8 mouse cellular contexts compared by ENCODE assay signal in the genomic region with DNA sequence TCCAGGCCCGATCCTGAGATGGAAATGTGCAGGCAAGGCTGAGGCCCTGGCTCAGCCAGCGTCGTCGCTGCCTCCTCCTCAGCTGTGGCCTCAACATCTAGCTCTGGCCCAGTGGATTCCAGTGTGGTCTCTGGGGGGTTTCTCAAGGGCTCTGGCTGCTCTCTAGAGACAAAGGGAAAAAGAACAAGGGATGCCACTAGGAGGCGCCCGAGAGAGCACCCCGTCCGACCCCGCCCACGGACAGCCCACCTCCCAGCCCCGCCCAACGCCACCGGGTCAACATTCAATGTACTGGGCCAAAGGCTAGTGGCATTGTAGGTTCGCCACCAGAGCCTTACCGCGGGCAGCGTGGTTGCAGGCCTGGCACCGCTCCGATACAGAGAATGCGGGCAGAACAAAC. TPM values are rescaled to one million over a fixed set of nuclear protein-coding genes. Genes with fewer than 3 reads are reported as not detected.
DNase-seq lines count a peak whose midpoint lies in the region; ATAC-seq and TF ChIP-seq lines count a peak whose summit lies in the region.

No protein-coding gene starts in this region.

- no peak for TF ChIP-seq EP300 in heart, adult 2 months (IDR thresholded peaks at IDR 0.05; ENCODE audit: insufficient read depth, low read depth, low read length)

- peaks cover 43% of the 10 kb centered on the region for H3K4me1 ChIP-seq in E14TG2a.4 (replicated peaks; ENCODE audit: low read depth, low read length)
- H3K4me1 ChIP-seq in heart, adult 2 months (ENCODE audit: control insufficient read depth, insufficient read depth, low read length), result peaks cover 2% of the 10 kb centered on the region
- peaks cover 3% of the 10 kb centered on the region; the same call in 1 of the 2 replicates for H3K4me1 ChIP-seq in kidney, postnatal 0 days (replicated peaks; ENCODE audit: insufficient read depth, low read length)

- TF ChIP-seq CTCF in E14TG2a.4 (conservative IDR thresholded peaks at IDR 0.05; ENCODE audit: low read length), result peak; percentile 54
- peak; percentile 67 for TF ChIP-seq CTCF in heart, adult 2 months (IDR thresholded peaks at IDR 0.05)
- TF ChIP-seq CTCF in kidney, postnatal 0 days (IDR thresholded peaks at IDR 0.05; ENCODE audit: low read depth), result peak; percentile 68

- whole genome bisulfite sequencing in heart, adult 2 months, result 48% methylated on average over 20 of the region's 20 CpGs
- 27% methylated on average over 20 of the region's 20 CpGs for WGBS in kidney, postnatal 0 days

- intact Hi-C loops in heart, adult 2 months (cut with DNase I), result no loop called here

- no peaks in the 10 kb centered on the region for H3K9me3 ChIP-seq in E14TG2a.4 (ENCODE audit: low read length)
- no peaks in the 10 kb centered on the region for H3K9me3 ChIP-seq in kidney, postnatal 0 days (replicated peaks; ENCODE audit: low read length)

- no peak for TF ChIP-seq POLR2A in heart, adult 2 months (IDR thresholded peaks at IDR 0.05; ENCODE audit: insufficient read depth, low read depth, low read length)

- peaks cover 71% of the 10 kb centered on the region for H3K36me3 ChIP-seq in E14TG2a.4 (ENCODE audit: insufficient read depth, low read length)
- peaks cover 4% of the 10 kb centered on the region for H3K36me3 ChIP-seq in heart, adult 2 months (ENCODE audit: control insufficient read depth, insufficient read depth, low read length)
- H3K36me3 ChIP-seq in kidney, postnatal 0 days (ENCODE audit: insufficient read depth, low read length), result peaks cover 83% of the 10 kb centered on the region

- no peak overlapping the region for H3K4me2 ChIP-seq in kidney, postnatal 0 days (ENCODE audit: low read length)

- peak overlapping the region; percentile 74 for H3K4me3 ChIP-seq in E14TG2a.4 (replicated peaks; ENCODE audit: low read length)
- no peak overlapping the region for H3K4me3 ChIP-seq in heart, adult 2 months
- no peak overlapping the region for H3K4me3 ChIP-seq in kidney, postnatal 0 days (replicated peaks; ENCODE audit: low read depth, low read length)

- 0 out of 2 replicates have a peak, but pooled peaks have one; percentile 34 for ATAC-seq in kidney, postnatal 0 days (replicated peaks; ENCODE audit: low FRiP score, low read depth)
- peak; percentile 80 for ATAC-seq in megakaryocyte, adult 5-6 weeks (ENCODE audit: poor library complexity, severe bottlenecking)

- H3K27me3 ChIP-seq in E14TG2a.4 (ENCODE audit: insufficient read depth, low read length), result no peaks in the 10 kb centered on the region
- H3K27me3 ChIP-seq in heart, adult 2 months (ENCODE audit: control insufficient read depth, insufficient read depth, low read length), result no peaks in the 10 kb centered on the region
- H3K27me3 ChIP-seq in kidney, postnatal 0 days (ENCODE audit: insufficient read depth, low read length), result no peaks in the 10 kb centered on the region

- H3K9ac ChIP-seq in heart, adult 2 months (ENCODE audit: low read depth, low read length), result no peak overlapping the region
- no peak overlapping the region for H3K9ac ChIP-seq in kidney, postnatal 0 days (ENCODE audit: low read depth, low read length)

- peak; percentile 66 for DNase-seq in 416B (ENCODE audit: low read depth)
- peak; percentile 75 to 81 for DNase-seq in cerebellum, postnatal 10 days
- DNase-seq in heart, adult 2 months, result peak; percentile 64 to 67
- peak; percentile 87 for DNase-seq in kidney, postnatal 0 days (ENCODE audit: low spot score)
- DNase-seq in spleen, adult 18-20 months, result peak; percentile 40 to 72
- no peak for DNase-seq in frontal cortex, postnatal 14 days (ENCODE audit: low spot score in 2 of 2)

- no peak overlapping the region for H3K27ac ChIP-seq in heart, adult 2 months
- no peak overlapping the region for H3K27ac ChIP-seq in kidney, postnatal 0 days

- H3K79me2 ChIP-seq in heart, adult 2 months (replicated peaks; ENCODE audit: control insufficient read depth, insufficient read depth, low read length), result no peaks in the 10 kb centered on the region

RNA-seq across cellular contexts. Expression of gene Relt, which starts 16.3 kb away (rescaled TPM):
- total RNA-seq in heart, adult 2 months (2021), result 1 to 10 TPM; 4.6 to 5.5 TPM
- polyA plus RNA-seq in heart, adult 2 months (2012; rRNA removed), result 6.4 and 7.2 TPM in 2 replicates
- 2.1 and 2.3 TPM in 2 replicates for polyA plus RNA-seq in kidney, postnatal 0 days (2015; fragmentation: Nextera tagmentation; extraction: Ambion mirVana)
- 23.9 and 27.2 TPM in 2 replicates for total RNA-seq in megakaryocyte, adult 5-6 weeks (2015)
- total RNA-seq in megakaryocyte, adult 5-6 weeks (2017), result 45.0 and 58.3 TPM in 2 replicates

RNA-seq across cellular contexts. Expression of gene Arhgef17, which starts 52.3 kb away (rescaled TPM):
- total RNA-seq in heart, adult 2 months (2021), result 10 to 100 TPM; 26.2 to 28.4 TPM
- polyA plus RNA-seq in heart, adult 2 months (2012; rRNA removed), result 23.4 and 28.9 TPM in 2 replicates
- 7.8 and 8.1 TPM in 2 replicates for polyA plus RNA-seq in kidney, postnatal 0 days (2015; fragmentation: Nextera tagmentation; extraction: Ambion mirVana)
- total RNA-seq in megakaryocyte, adult 5-6 weeks (2015), result 0.09 and 0.21 TPM in 2 replicates
- 0.12 TPM in 1 of 2 replicates, not detected in the other for total RNA-seq in megakaryocyte, adult 5-6 weeks (2017)

Comparison
In these comparisons a context has a peak if more than half of its experiments do, and no peak if none do; other contexts are left out.
1. DNase-seq: peak in 416B (single experiment), cerebellum, postnatal 10 days (2 of 2), heart, adult 2 months (2 of 2), kidney, postnatal 0 days (single experiment) and spleen, adult 18-20 months (2 of 2); none in frontal cortex, postnatal 14 days (0 of 2).
2. RNA of gene Arhgef17, which starts 52.3 kb away (total RNA-seq): 26.2 to 28.4 TPM in heart, adult 2 months; 0.09 to 0.21 TPM in megakaryocyte, adult 5-6 weeks; every median in the first group is over 10 times any median in the second.
3. Peak in every context shown above with its lines, with median percentiles within 50 percentile points of each other: CTCF ChIP-seq.